Mouse (Mus musculus) right cerebral cortex, adult 2 months (tissue): Measurements from ENCODE around the gene Srsf10.

ENCODE experiments used
- DNase-seq, 2 experiments: peaks; one replicate each; pipeline ENCODE4 v3.0.0; 2021 to 2022; ENCODE audit warnings: low spot score in 2 of 2

The Srsf10 gene

GRCm38 (mm10) chr4:135913433-135913832 lies 57.9 kb downstream of the Srsf10 start:
- DNase-seq = no peak

- no peak for DNase-seq
Observed at GRCm38 (mm10) chr4:135918635-135919279, 63.2 kb downstream of the Srsf10 start.

GRCm38 (mm10) chr4:135919280-135919639 lies 63.7 kb downstream of the Srsf10 start:
- DNase-seq = no peak
